Mouse (Mus musculus): ENCODE results near the gene Tmc8. TPM values are rescaled to one million over a fixed set of nuclear protein-coding genes. Genes with fewer than 3 reads are reported as not detected.
"Not testable (repeated sequence)": the region's sequence is repeated elsewhere in the genome, so short reads cannot be mapped to it uniquely, and the experiment has no call there.

Gene Tmc8
- polyA plus RNA-seq, 1 experiment from 2014 or later: 0.43 TPM

GRCm38 (mm10) chr11:117801650-117802049, 19.8 kb downstream of the Tmc8 start:
- 84% methylated on average over 7 of the region's 7 CpGs for WGBS
- no peaks in the 10 kb centered on the region for H3K9me3 ChIP-seq
- no peaks in the 10 kb centered on the region for H3K4me1 ChIP-seq
- no peaks in the 10 kb centered on the region for H3K27me3 ChIP-seq
- H3K27ac ChIP-seq (replicated peaks): no peak overlapping the region
- no peak overlapping the region for H3K4me3 ChIP-seq
- H3K4me2 ChIP-seq (replicated peaks): no peak overlapping the region
- H3K36me3 ChIP-seq: no peaks in the 10 kb centered on the region
- ATAC-seq (replicated peaks): no peak
- no peak overlapping the region for H3K9ac ChIP-seq (replicated peaks)

- H3K9me3 ChIP-seq: no peaks in the 10 kb centered on the region
- WGBS: 100% methylated on average over 3 of the region's 3 CpGs
- no peak for ATAC-seq (replicated peaks)
- no peaks in the 10 kb centered on the region for H3K36me3 ChIP-seq
- H3K27ac ChIP-seq (replicated peaks): no peak overlapping the region
- no peak overlapping the region for H3K4me2 ChIP-seq (replicated peaks)
- H3K9ac ChIP-seq (replicated peaks): no peak overlapping the region
- H3K4me3 ChIP-seq: no peak overlapping the region
- no peaks in the 10 kb centered on the region for H3K4me1 ChIP-seq
- H3K27me3 ChIP-seq: no peaks in the 10 kb centered on the region
These were observed 21.4 kb downstream of the Tmc8 start for GRCm38 (mm10) chr11:117803166-117803688.

GRCm38 (mm10) chr11:117806781-117807180, 24.9 kb downstream of the Tmc8 start:
- Histone ChIP-seq H3K9ac (replicated peaks) (no peak overlapping the region), H3K27me3 (peaks cover 8% of the 10 kb centered on the region; the same call in 1 of the 2 replicates), H3K36me3 (no peaks in the 10 kb centered on the region), H3K9me3 (no peaks in the 10 kb centered on the region), H3K4me2 (replicated peaks) (no peak overlapping the region), H3K4me1 (peaks cover 21% of the 10 kb centered on the region), H3K4me3 (no peak overlapping the region), H3K27ac (replicated peaks) (no peak overlapping the region)
- WGBS: 93% methylated on average over 6 of the region's 6 CpGs
- no peak for ATAC-seq (replicated peaks)

- Histone ChIP-seq H3K27ac (replicated peaks) (peak within 1 kb of the TSS; percentile 24; the same call in 1 of the 2 replicates), H3K9ac (replicated peaks) (peak within 1 kb of the TSS; percentile 61), H3K27me3 (peaks cover 8% of the 10 kb centered on the region; the same call in 1 of the 2 replicates), H3K4me2 (replicated peaks) (peak within 1 kb of the TSS; percentile 92), H3K4me1 (peaks cover 21% of the 10 kb centered on the region), H3K4me3 (peak within 1 kb of the TSS; percentile 59), H3K36me3 (no peaks in the 10 kb centered on the region), H3K9me3 (no peaks in the 10 kb centered on the region)
- ATAC-seq (replicated peaks): peak; percentile 71
- under 1% methylated on average over 68 of the region's 75 CpGs for WGBS
These were observed 27.8 kb downstream of the Tmc8 start, which contains the start of the genes Gm20708 and Syngr2 for GRCm38 (mm10) chr11:117809407-117810311. Gene Gm20708, plus strand, starts transcription at chr11:117809668. Gene Syngr2, plus strand, starts transcription at chr11:117809668.

GRCm38 (mm10) chr11:117810401-117811046, 28.6 kb downstream of the Tmc8 start:
- Histone ChIP-seq H3K9me3 (no peaks in the 10 kb centered on the region), H3K9ac (replicated peaks) (peak overlapping the region; percentile 61), H3K27ac (replicated peaks) (peak overlapping the region; percentile 24; the same call in 1 of the 2 replicates), H3K4me2 (replicated peaks) (peak overlapping the region; percentile 92), H3K4me1 (peaks cover 21% of the 10 kb centered on the region), H3K27me3 (peaks cover 8% of the 10 kb centered on the region; the same call in 1 of the 2 replicates), H3K36me3 (no peaks in the 10 kb centered on the region), H3K4me3 (peak overlapping the region; percentile 59)
- peak; percentile 83 for ATAC-seq (replicated peaks)
- WGBS: under 1% methylated on average over 21 of the region's 21 CpGs

GRCm38 (mm10) chr11:117813867-117814266, 32.0 kb downstream of the Tmc8 start:
- no peak overlapping the region for H3K9ac ChIP-seq (replicated peaks)
- peaks cover 21% of the 10 kb centered on the region for H3K4me1 ChIP-seq
- no peaks in the 10 kb centered on the region for H3K9me3 ChIP-seq
- H3K27me3 ChIP-seq: peaks cover 6% of the 10 kb centered on the region; the same call in 1 of the 2 replicates
- no peak overlapping the region for H3K4me3 ChIP-seq
- peaks cover 3% of the 10 kb centered on the region; the same call in 1 of the 2 replicates for H3K36me3 ChIP-seq
- WGBS: 74% methylated on average over 5 of the region's 5 CpGs
- no peak overlapping the region for H3K27ac ChIP-seq (replicated peaks)
- no peak overlapping the region for H3K4me2 ChIP-seq (replicated peaks)
- ATAC-seq (replicated peaks): no peak

- Histone ChIP-seq H3K4me3 (no peak overlapping the region), H3K9me3 (no peaks in the 10 kb centered on the region), H3K36me3 (peaks cover 3% of the 10 kb centered on the region; the same call in 1 of the 2 replicates), H3K4me1 (peaks cover 17% of the 10 kb centered on the region), H3K4me2 (replicated peaks) (no peak overlapping the region), H3K9ac (replicated peaks) (no peak overlapping the region), H3K27ac (replicated peaks) (no peak overlapping the region), H3K27me3 (no peaks in the 10 kb centered on the region)
- 92% methylated on average over 6 of the region's 6 CpGs for WGBS
- no peak for ATAC-seq (replicated peaks)
These were observed 33.0 kb downstream of the Tmc8 start for GRCm38 (mm10) chr11:117814704-117815366.

GRCm38 (mm10) chr11:117815850-117816249, 34.0 kb downstream of the Tmc8 start:
- not testable (repeated sequence) for H3K9ac ChIP-seq (replicated peaks); H3K9me3 ChIP-seq; ATAC-seq (replicated peaks); H3K4me2 ChIP-seq (replicated peaks); H3K4me3 ChIP-seq; H3K27me3 ChIP-seq; H3K36me3 ChIP-seq; H3K27ac ChIP-seq (replicated peaks); H3K4me1 ChIP-seq
- WGBS: 87% methylated on average over 9 of the region's 9 CpGs

GRCm38 (mm10) chr11:117816389-117816996, 34.6 kb downstream of the Tmc8 start:
- Histone ChIP-seq H3K9me3 (no peaks in the 10 kb centered on the region), H3K27ac (replicated peaks) (no peak overlapping the region), H3K36me3 (peaks cover 3% of the 10 kb centered on the region; the same call in 1 of the 2 replicates), H3K27me3 (no peaks in the 10 kb centered on the region), H3K9ac (replicated peaks) (no peak overlapping the region), H3K4me2 (replicated peaks) (no peak overlapping the region), H3K4me3 (no peak overlapping the region), H3K4me1 (peaks cover 5% of the 10 kb centered on the region; the same call in 1 of the 2 replicates)
- 90% methylated on average over 13 of the region's 13 CpGs for WGBS
- ATAC-seq (replicated peaks): no peak

GRCm38 (mm10) chr11:117819095-117819494, 37.2 kb downstream of the Tmc8 start:
- Histone ChIP-seq H3K36me3 (peaks cover 3% of the 10 kb centered on the region; the same call in 1 of the 2 replicates), H3K9ac (replicated peaks) (no peak overlapping the region), H3K27me3 (no peaks in the 10 kb centered on the region), H3K9me3 (no peaks in the 10 kb centered on the region), H3K4me1 (peaks cover 10% of the 10 kb centered on the region), H3K4me3 (no peak overlapping the region), H3K4me2 (replicated peaks) (no peak overlapping the region), H3K27ac (replicated peaks) (no peak overlapping the region)
- no peak for ATAC-seq (replicated peaks)
- 49% methylated on average over 8 of the region's 8 CpGs for WGBS

- peaks cover 20% of the 10 kb centered on the region for H3K4me1 ChIP-seq
- H3K4me3 ChIP-seq: no peak overlapping the region
- H3K9me3 ChIP-seq: no peaks in the 10 kb centered on the region
- WGBS: 93% methylated on average over 7 of the region's 7 CpGs
- H3K36me3 ChIP-seq: peaks cover 3% of the 10 kb centered on the region; the same call in 1 of the 2 replicates
- H3K9ac ChIP-seq (replicated peaks): no peak overlapping the region
- H3K27me3 ChIP-seq: no peaks in the 10 kb centered on the region
- no peak overlapping the region for H3K4me2 ChIP-seq (replicated peaks)
- no peak for ATAC-seq (replicated peaks)
- H3K27ac ChIP-seq (replicated peaks): no peak overlapping the region
These were observed 38.3 kb downstream of the Tmc8 start for GRCm38 (mm10) chr11:117820173-117820572.
